Mouse (Mus musculus): ENCODE measurements around the gene Ptpro. TPM values are rescaled to one million over a fixed set of nuclear protein-coding genes. Genes with fewer than 3 reads are reported as not detected.
"Not testable (repeated sequence)": the region's sequence is repeated elsewhere in the genome, so short reads cannot be mapped to it uniquely, and the experiment has no call there.

Gene Ptpro
- polyA plus RNA-seq, 1 experiment from 2014 or later, result 2.5 TPM

GRCm38 (mm10) chr6:137470901-137471598, 218.9 kb downstream of the Ptpro start:
- no peak overlapping the region for H3K9ac ChIP-seq
- H3K27ac ChIP-seq, result peak overlapping the region; percentile 66
- H3K9me3 ChIP-seq, result no peaks in the 10 kb centered on the region
- no peak overlapping the region for H3K4me2 ChIP-seq (replicated peaks)
- H3K27me3 ChIP-seq (replicated peaks), result no peaks in the 10 kb centered on the region
- peaks cover 2% of the 10 kb centered on the region; the same call in 1 of the 2 replicates for H3K36me3 ChIP-seq
- peaks cover 12% of the 10 kb centered on the region for H3K4me1 ChIP-seq (replicated peaks)
- 22% methylated on average over 11 of the region's 11 CpGs for WGBS
- ATAC-seq, result peak; percentile 85
- no peak overlapping the region for H3K4me3 ChIP-seq (replicated peaks)

GRCm38 (mm10) chr6:137472129-137472528, 220.0 kb downstream of the Ptpro start:
- no peak overlapping the region for H3K9ac ChIP-seq
- H3K4me3 ChIP-seq (replicated peaks), result no peak overlapping the region
- peaks cover 10% of the 10 kb centered on the region for H3K36me3 ChIP-seq
- no peak overlapping the region for H3K4me2 ChIP-seq (replicated peaks)
- peaks cover 12% of the 10 kb centered on the region for H3K4me1 ChIP-seq (replicated peaks)
- no peak overlapping the region for H3K27ac ChIP-seq
- ATAC-seq, result no peak
- WGBS, result 82% methylated on average over 9 of the region's 9 CpGs
- no peaks in the 10 kb centered on the region for H3K9me3 ChIP-seq
- H3K27me3 ChIP-seq (replicated peaks), result no peaks in the 10 kb centered on the region

- no peak overlapping the region for H3K4me2 ChIP-seq (replicated peaks)
- H3K27me3 ChIP-seq (replicated peaks), result no peaks in the 10 kb centered on the region
- no peak for ATAC-seq
- WGBS, result 62% methylated on average over 1 of the region's 1 CpGs
- H3K9ac ChIP-seq, result no peak overlapping the region
- H3K9me3 ChIP-seq, result no peaks in the 10 kb centered on the region
- H3K36me3 ChIP-seq, result peaks cover 10% of the 10 kb centered on the region
- no peak overlapping the region for H3K4me3 ChIP-seq (replicated peaks)
- H3K4me1 ChIP-seq (replicated peaks), result peaks cover 12% of the 10 kb centered on the region
- no peak overlapping the region for H3K27ac ChIP-seq
Observed at GRCm38 (mm10) chr6:137473433-137473832, 221.3 kb downstream of the Ptpro start.

- H3K36me3 ChIP-seq, result peaks cover 13% of the 10 kb centered on the region
- H3K9ac ChIP-seq; H3K4me1 ChIP-seq (replicated peaks); H3K4me2 ChIP-seq (replicated peaks); ATAC-seq; H3K27ac ChIP-seq; H3K9me3 ChIP-seq; H3K4me3 ChIP-seq (replicated peaks); H3K27me3 ChIP-seq (replicated peaks): not testable (repeated sequence)
- 93% methylated on average over 5 of the region's 5 CpGs for WGBS
Observed at GRCm38 (mm10) chr6:137475695-137476094, 223.6 kb downstream of the Ptpro start.

- Histone ChIP-seq H3K4me3 (replicated peaks) (no peak overlapping the region), H3K27ac (no peak overlapping the region), H3K9ac (no peak overlapping the region), H3K27me3 (replicated peaks) (no peaks in the 10 kb centered on the region), H3K36me3 (peaks cover 8% of the 10 kb centered on the region), H3K4me1 (replicated peaks) (no peaks in the 10 kb centered on the region), H3K9me3 (no peaks in the 10 kb centered on the region), H3K4me2 (replicated peaks) (no peak overlapping the region)
- 71% methylated on average over 7 of the region's 7 CpGs for WGBS
- ATAC-seq, result no peak
Observed at GRCm38 (mm10) chr6:137482891-137483290, 230.8 kb downstream of the Ptpro start.

- H3K4me1 ChIP-seq (replicated peaks), result no peaks in the 10 kb centered on the region
- ATAC-seq, result peak; percentile 60
- WGBS, result 33% methylated on average over 6 of the region's 6 CpGs
Observed at GRCm38 (mm10) chr6:137487443-137487842, 235.3 kb downstream of the Ptpro start.

GRCm38 (mm10) chr6:137490115-137490514, 238.0 kb downstream of the Ptpro start:
- H3K9me3 ChIP-seq, result no peaks in the 10 kb centered on the region
- 77% methylated on average over 14 of the region's 14 CpGs for WGBS

More at GRCm38 (mm10) chr6:137487443-137487842, 235.3 kb downstream of the Ptpro start:
- Histone ChIP-seq H3K27me3 (replicated peaks) (no peaks in the 10 kb centered on the region), H3K27ac (no peak overlapping the region), H3K36me3 (0 out of 2 replicates have a peak, but pooled peaks cover 2% of the 10 kb centered on the region), H3K4me3 (replicated peaks) (no peak overlapping the region), H3K9me3 (no peaks in the 10 kb centered on the region), H3K4me2 (replicated peaks) (no peak overlapping the region), H3K9ac (no peak overlapping the region)

GRCm38 (mm10) chr6:137491659-137492058, 239.5 kb downstream of the Ptpro start:
- 0 out of 2 replicates have a peak, but pooled peaks cover 2% of the 10 kb centered on the region for H3K36me3 ChIP-seq
- no peak for ATAC-seq
- H3K27ac ChIP-seq, result no peak overlapping the region
- H3K9me3 ChIP-seq, result no peaks in the 10 kb centered on the region
- WGBS, result 57% methylated on average over 2 of the region's 2 CpGs
- no peak overlapping the region for H3K9ac ChIP-seq
- H3K4me1 ChIP-seq (replicated peaks), result no peaks in the 10 kb centered on the region
- H3K4me2 ChIP-seq (replicated peaks), result no peak overlapping the region
- H3K27me3 ChIP-seq (replicated peaks), result no peaks in the 10 kb centered on the region
- H3K4me3 ChIP-seq (replicated peaks), result no peak overlapping the region

More at GRCm38 (mm10) chr6:137490115-137490514, 238.0 kb downstream of the Ptpro start:
- Histone ChIP-seq H3K9ac (no peak overlapping the region), H3K4me3 (replicated peaks) (no peak overlapping the region), H3K4me1 (replicated peaks) (no peaks in the 10 kb centered on the region), H3K27me3 (replicated peaks) (no peaks in the 10 kb centered on the region), H3K4me2 (replicated peaks) (no peak overlapping the region), H3K27ac (no peak overlapping the region), H3K36me3 (0 out of 2 replicates have a peak, but pooled peaks cover 2% of the 10 kb centered on the region)
- ATAC-seq, result no peak

- WGBS, result 85% methylated on average over 4 of the region's 4 CpGs
- Histone ChIP-seq H3K36me3 (0 out of 2 replicates have a peak, but pooled peaks cover 4% of the 10 kb centered on the region), H3K4me1 (replicated peaks) (no peaks in the 10 kb centered on the region), H3K27me3 (replicated peaks) (no peaks in the 10 kb centered on the region), H3K9me3 (no peaks in the 10 kb centered on the region), H3K4me3 (replicated peaks) (no peak overlapping the region), H3K4me2 (replicated peaks) (no peak overlapping the region), H3K27ac (no peak overlapping the region), H3K9ac (no peak overlapping the region)
- ATAC-seq, result peak; percentile 66
Observed at GRCm38 (mm10) chr6:137492582-137492981, 240.5 kb downstream of the Ptpro start.

GRCm38 (mm10) chr6:137493211-137494135, 241.4 kb downstream of the Ptpro start:
- H3K9me3 ChIP-seq, result no peaks in the 10 kb centered on the region
- H3K4me2 ChIP-seq (replicated peaks), result no peak overlapping the region
- 0 out of 2 replicates have a peak, but pooled peaks cover 5% of the 10 kb centered on the region for H3K36me3 ChIP-seq
- no peaks in the 10 kb centered on the region for H3K27me3 ChIP-seq (replicated peaks)
- H3K27ac ChIP-seq, result no peak overlapping the region
- H3K9ac ChIP-seq, result no peak overlapping the region
- no peaks in the 10 kb centered on the region for H3K4me1 ChIP-seq (replicated peaks)
- 88% methylated on average over 17 of the region's 17 CpGs for WGBS
- no peak overlapping the region for H3K4me3 ChIP-seq (replicated peaks)
- no peak for ATAC-seq

- Histone ChIP-seq H3K9me3 (no peaks in the 10 kb centered on the region), H3K27me3 (replicated peaks) (no peaks in the 10 kb centered on the region), H3K4me1 (replicated peaks) (no peaks in the 10 kb centered on the region), H3K4me3 (replicated peaks) (no peak overlapping the region), H3K9ac (no peak overlapping the region), H3K27ac (no peak overlapping the region), H3K36me3 (0 out of 2 replicates have a peak, but pooled peaks cover 9% of the 10 kb centered on the region), H3K4me2 (replicated peaks) (no peak overlapping the region)
- no peak for ATAC-seq
Observed at GRCm38 (mm10) chr6:137494136-137494475, 242.0 kb downstream of the Ptpro start.

- Histone ChIP-seq H3K9me3 (no peaks in the 10 kb centered on the region), H3K4me2 (replicated peaks) (no peak overlapping the region), H3K27ac (no peak overlapping the region), H3K9ac (no peak overlapping the region), H3K36me3 (0 out of 2 replicates have a peak, but pooled peaks cover 7% of the 10 kb centered on the region), H3K27me3 (replicated peaks) (no peaks in the 10 kb centered on the region), H3K4me1 (replicated peaks) (no peaks in the 10 kb centered on the region), H3K4me3 (replicated peaks) (no peak overlapping the region)
- no peak for ATAC-seq
- WGBS, result 92% methylated on average over 1 of the region's 1 CpGs
Observed at GRCm38 (mm10) chr6:137494801-137495200, 242.7 kb downstream of the Ptpro start.

Data from intestine, embryonic 15.5 days (tissue).